Mouse (Mus musculus) layer of hippocampus, adult 9-10 months (tissue): Measurements from ENCODE around the gene Zswim5.

Experiments used
- DNase-seq: peaks from one replicate; pipeline ENCODE4 v3.0.0; 2022; ENCODE audit warnings: low spot score

Zswim5 gene

GRCm38 (mm10) chr4:116913318-116913717 is 36.1 kb downstream of the Zswim5 start:
- no peak for DNase-seq

GRCm38 (mm10) chr4:116928006-116928651 is 51.0 kb downstream of the Zswim5 start:
- no peak for DNase-seq

- no peak for DNase-seq
Measured at GRCm38 (mm10) chr4:116939585-116939984, 62.4 kb downstream of the Zswim5 start.

- DNase-seq = no peak
Measured at GRCm38 (mm10) chr4:116942695-116943094, 65.5 kb downstream of the Zswim5 start.

- no peak for DNase-seq
Measured at GRCm38 (mm10) chr4:116944055-116944454, 66.9 kb downstream of the Zswim5 start.

- DNase-seq = no peak
Measured at GRCm38 (mm10) chr4:116951642-116952041, 74.5 kb downstream of the Zswim5 start.

GRCm38 (mm10) chr4:116954951-116955350 is 77.8 kb downstream of the Zswim5 start:
- DNase-seq = no peak

GRCm38 (mm10) chr4:116976503-116976902 is 99.3 kb downstream of the Zswim5 start:
- DNase-seq = no peak

GRCm38 (mm10) chr4:116985681-116986080 is 108.5 kb downstream of the Zswim5 start:
- DNase-seq = no peak

GRCm38 (mm10) chr4:116986400-116987121 is 109.4 kb downstream of the Zswim5 start:
- DNase-seq = peak; percentile 47

- no peak for DNase-seq
Measured at GRCm38 (mm10) chr4:116987122-116987456, 109.9 kb downstream of the Zswim5 start.

- DNase-seq = no peak
Measured at GRCm38 (mm10) chr4:116989731-116990130, 112.6 kb downstream of the Zswim5 start.

GRCm38 (mm10) chr4:116991366-116991765 is 114.2 kb downstream of the Zswim5 start:
- DNase-seq = peak; percentile 90

- DNase-seq = peak; percentile 90
Measured at GRCm38 (mm10) chr4:116993672-116994621, 116.8 kb downstream of the Zswim5 start, which contains the start of gene Urod. Urod (minus strand) TSS chr4:116994413.

GRCm38 (mm10) chr4:116995131-116995797 is 118.1 kb downstream of the Zswim5 start, which contains the start of gene Hectd3:
Hectd3 (plus strand) TSS chr4:116995317.
- DNase-seq = peak; percentile 40

- DNase-seq = no peak
Measured at GRCm38 (mm10) chr4:116995798-116996135, 118.6 kb downstream of the Zswim5 start.

- no peak for DNase-seq
Measured at GRCm38 (mm10) chr4:116999513-117000154, 122.5 kb downstream of the Zswim5 start.

GRCm38 (mm10) chr4:117001957-117002356 is 124.8 kb downstream of the Zswim5 start:
- DNase-seq = no peak

GRCm38 (mm10) chr4:117002543-117003521 is 125.7 kb downstream of the Zswim5 start:
- peak; percentile 57 for DNase-seq

GRCm38 (mm10) chr4:117004649-117005048 is 127.5 kb downstream of the Zswim5 start:
- no peak for DNase-seq
